Mouse (Mus musculus) ovary, postnatal 36 days (tissue): ENCODE measurements around the gene Reln.

ENCODE experiments used
- DNase-seq: peaks from one replicate; pipeline ENCODE4 v3.0.0; 2022; ENCODE audit warnings: low spot score, mixed read lengths

Gene Reln

GRCm38 (mm10) chr5:22223940-22224339, 120.6 kb downstream of the Reln start:
- no peak for DNase-seq

- no peak for DNase-seq
Measured at GRCm38 (mm10) chr5:22208311-22209021, 136.0 kb downstream of the Reln start.

GRCm38 (mm10) chr5:22197926-22198325, 146.6 kb downstream of the Reln start:
- DNase-seq: no peak

GRCm38 (mm10) chr5:22196891-22197290, 147.6 kb downstream of the Reln start:
- no peak for DNase-seq

- no peak for DNase-seq
Measured at GRCm38 (mm10) chr5:22196476-22196875, 148.0 kb downstream of the Reln start.

- no peak for DNase-seq
Measured at GRCm38 (mm10) chr5:22195352-22195941, 149.1 kb downstream of the Reln start.

GRCm38 (mm10) chr5:22191784-22192183, 152.7 kb downstream of the Reln start:
- DNase-seq: no peak

- no peak for DNase-seq
Measured at GRCm38 (mm10) chr5:22190333-22190732, 154.2 kb downstream of the Reln start.

- no peak for DNase-seq
Measured at GRCm38 (mm10) chr5:22187599-22187998, 156.9 kb downstream of the Reln start.

- no peak for DNase-seq
Measured at GRCm38 (mm10) chr5:22176480-22176879, 168.0 kb downstream of the Reln start.

- no peak for DNase-seq
Measured at GRCm38 (mm10) chr5:22171336-22171735, 173.2 kb downstream of the Reln start.

- DNase-seq: peak; percentile 34
Measured at GRCm38 (mm10) chr5:22164060-22164934, 180.2 kb downstream of the Reln start.

GRCm38 (mm10) chr5:22160935-22161334, 183.6 kb downstream of the Reln start:
- DNase-seq: no peak

GRCm38 (mm10) chr5:22158754-22159153, 185.7 kb downstream of the Reln start:
- DNase-seq: no peak

- DNase-seq: no peak
Measured at GRCm38 (mm10) chr5:22153601-22154000, 190.9 kb downstream of the Reln start.

GRCm38 (mm10) chr5:22141821-22142220, 202.7 kb downstream of the Reln start:
- DNase-seq: no peak

- DNase-seq: no peak
Measured at GRCm38 (mm10) chr5:22139015-22139414, 205.5 kb downstream of the Reln start.

GRCm38 (mm10) chr5:22134402-22134801, 210.1 kb downstream of the Reln start:
- no peak for DNase-seq

- no peak for DNase-seq
Measured at GRCm38 (mm10) chr5:22131730-22132522, 212.6 kb downstream of the Reln start.

GRCm38 (mm10) chr5:22127583-22127982, 216.9 kb downstream of the Reln start:
- DNase-seq: no peak

- no peak for DNase-seq
Measured at GRCm38 (mm10) chr5:22119296-22119695, 225.2 kb downstream of the Reln start.

- no peak for DNase-seq
Measured at GRCm38 (mm10) chr5:22118456-22118855, 226.0 kb downstream of the Reln start.
